Mouse (Mus musculus): ENCODE data around the gene Gm20388.

DNA sequence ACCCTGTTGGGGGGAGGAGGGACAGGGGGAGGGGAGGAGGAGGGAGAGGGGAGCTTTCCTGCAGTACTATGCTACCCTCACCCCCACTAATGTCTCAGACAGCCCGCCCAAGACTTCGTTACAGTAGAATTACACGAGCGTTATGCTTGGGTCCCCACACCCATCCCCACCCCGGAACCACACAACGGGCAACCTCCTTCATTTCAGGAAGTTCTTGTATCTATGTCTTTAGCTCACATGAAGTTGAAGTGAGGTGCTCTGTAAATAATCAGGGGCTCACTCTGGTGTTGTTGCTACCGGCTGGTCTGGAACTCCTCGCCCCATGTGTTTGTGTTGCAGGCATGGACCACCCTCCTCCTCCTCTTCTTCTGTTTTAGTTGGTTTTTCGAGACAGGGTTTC, 2517.5 kb downstream of the Gm20388 start:
- TF ChIP-seq CTCF (IDR thresholded peaks at IDR 0.05; ENCODE audit: low read depth): no peak
- no peak for TF ChIP-seq EP300 (IDR thresholded peaks at IDR 0.05; ENCODE audit: low read depth)
